Mouse (Mus musculus): ENCODE measurements around the gene Cd34.

DNA sequence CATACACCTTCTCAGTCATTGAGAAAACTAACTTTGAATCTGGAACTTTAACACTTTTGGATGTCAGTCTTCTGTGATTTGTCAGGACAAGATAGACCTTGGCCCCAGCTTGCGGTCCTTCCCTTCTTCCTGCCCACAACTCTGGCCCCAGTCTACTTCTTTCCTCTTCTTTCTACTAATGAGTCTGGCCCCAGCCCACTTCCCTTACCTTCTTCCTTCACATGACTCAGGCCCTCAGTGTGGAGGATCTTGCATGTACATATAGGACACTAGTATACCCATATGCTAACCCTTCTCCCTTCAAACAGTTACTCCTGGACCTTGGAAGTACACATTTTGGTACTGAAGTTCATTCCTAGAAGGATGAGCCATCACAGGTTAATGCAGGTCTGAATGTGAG lies 7.8 kb downstream of the Cd34 start:
- TF ChIP-seq CTCF (IDR thresholded peaks at IDR 0.05; ENCODE audit: low read depth): no peak
- no peak for TF ChIP-seq EP300 (IDR thresholded peaks at IDR 0.05; ENCODE audit: low read depth)
